Mouse (Mus musculus) bone marrow macrophage, adult 2 months (primary cell): ENCODE results near the gene Cdh22.

ENCODE experiments used
- CTCF ChIP-seq: IDR thresholded peaks from 2 replicates; pipeline ENCODE4 v1.5.1; 2012; ENCODE audit warnings: low read depth, mild to moderate bottlenecking, low read length, moderate library complexity
- POLR2A ChIP-seq: IDR thresholded peaks from 2 replicates; pipeline ENCODE4 v1.6.1; 2012; ENCODE audit warnings: mild to moderate bottlenecking, low read depth, low read length, borderline replicate concordance

GRCm38 (mm10) chr2:165162221-165162620 lies 72.4 kb downstream of the Cdh22 start:
- TF ChIP-seq CTCF: no peak
- no peak for TF ChIP-seq POLR2A
